Mouse (Mus musculus) T-helper 1 cell (primary cell): ENCODE measurements around the gene Sema3b.

Experiments
- in situ Hi-C: fragments of 300-600 bp; cut with MboI, MseI; formaldehyde crosslinking; loops from one replicate; pipeline ENCODE4 v1.15.1; 2025; ENCODE audit warnings: high pct_unique_total_duplicates

The Sema3b gene

DNA sequence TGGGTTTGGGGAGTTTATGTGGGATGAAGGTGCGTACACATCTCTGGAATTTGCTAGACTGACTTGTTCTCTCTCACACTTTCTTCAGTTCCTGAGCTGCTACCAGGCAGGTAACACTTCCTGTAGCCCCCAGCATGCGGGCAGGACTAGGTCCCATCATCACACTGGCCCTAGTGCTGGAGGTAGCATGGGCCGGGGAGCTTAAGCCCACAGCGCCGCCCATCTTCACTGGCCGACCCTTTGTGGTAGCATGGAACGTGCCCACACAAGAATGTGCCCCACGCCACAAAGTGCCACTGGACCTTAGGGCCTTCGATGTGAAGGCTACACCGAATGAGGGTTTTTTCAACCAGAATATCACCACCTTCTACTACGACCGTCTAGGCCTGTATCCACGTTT is 39.0 kb downstream of the Sema3b start:
- in situ Hi-C loops, result loop anchor here (25.0 kb wide), 1 partner anchor 1383 kb away; the partner anchor contains the start of gene Ppm1m

DNA sequence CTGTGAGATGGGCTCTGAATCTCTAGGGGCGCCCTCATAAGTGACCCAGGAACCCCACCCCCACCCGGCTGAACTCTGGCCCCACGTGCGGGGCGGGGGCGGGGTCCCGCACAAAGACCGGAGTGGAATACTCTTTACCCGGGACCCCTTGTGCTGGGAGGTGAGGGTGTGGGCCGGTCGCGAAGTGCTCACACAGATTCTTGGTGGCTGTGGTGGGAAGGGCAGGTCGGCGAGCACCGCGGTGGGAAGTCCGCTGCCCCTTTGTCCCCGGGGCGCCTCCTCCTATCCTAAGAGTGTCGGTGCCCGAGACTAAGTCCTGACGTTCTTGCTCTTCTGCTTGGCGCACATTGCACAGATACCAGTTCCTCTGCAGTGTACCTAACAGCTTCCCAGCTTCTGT is 39.8 kb downstream of the Sema3b start:
- in situ Hi-C loops, result loop anchor here (25.0 kb wide), 1 partner anchor 1382 kb away; the partner anchor contains the start of gene Ppm1m

- in situ Hi-C loops, result loop anchor here (25.0 kb wide), 1 partner anchor 1381 kb away; the partner anchor contains the start of gene Ppm1m
Measured at GRCm38 (mm10) chr9:107568331-107569261, 40.4 kb downstream of the Sema3b start.

DNA sequence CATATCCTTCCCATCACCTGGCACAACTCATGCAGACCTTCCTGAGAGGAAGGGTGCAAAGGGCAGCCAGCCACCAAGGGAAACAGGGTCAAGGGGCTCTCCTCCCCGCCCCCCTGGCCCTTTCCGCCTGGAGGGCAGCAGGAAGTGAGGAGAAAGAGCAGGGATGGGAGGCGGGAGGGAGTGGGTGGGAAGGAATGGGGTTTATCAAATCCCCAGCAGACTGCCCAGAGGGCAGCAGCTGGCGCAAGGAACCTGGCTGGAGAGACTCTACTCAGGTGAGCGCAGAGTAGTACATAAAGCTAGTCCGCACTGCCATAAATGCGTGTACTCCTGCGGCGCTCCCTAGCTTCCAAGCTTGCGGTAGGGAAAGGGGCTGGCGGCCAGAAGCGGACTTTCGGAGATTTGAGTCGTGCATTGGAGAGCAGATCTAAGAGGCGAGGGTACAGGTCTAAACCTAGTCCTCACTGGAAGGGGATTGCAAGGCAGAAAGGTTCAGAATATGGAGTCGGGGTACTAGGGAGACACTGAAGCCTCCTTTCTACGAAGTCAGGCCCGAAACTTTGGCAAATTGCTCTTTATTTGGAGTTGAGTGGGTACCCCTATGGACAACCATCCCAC is 41.2 kb downstream of the Sema3b start, which contains the start of gene Hyal2:
Gene Hyal2, plus strand, starts transcription at position 244 of the 618 bp plus-strand sequence.
- in situ Hi-C loops, result loop anchor here (25.0 kb wide), 1 partner anchor 1381 kb away; the partner anchor contains the start of gene Ppm1m

GRCm38 (mm10) chr9:107566855-107567254 is 42.2 kb downstream of the Sema3b start:
- in situ Hi-C loops, result loop anchor here (25.0 kb wide), 1 partner anchor 1380 kb away; the partner anchor contains the start of gene Ppm1m

DNA sequence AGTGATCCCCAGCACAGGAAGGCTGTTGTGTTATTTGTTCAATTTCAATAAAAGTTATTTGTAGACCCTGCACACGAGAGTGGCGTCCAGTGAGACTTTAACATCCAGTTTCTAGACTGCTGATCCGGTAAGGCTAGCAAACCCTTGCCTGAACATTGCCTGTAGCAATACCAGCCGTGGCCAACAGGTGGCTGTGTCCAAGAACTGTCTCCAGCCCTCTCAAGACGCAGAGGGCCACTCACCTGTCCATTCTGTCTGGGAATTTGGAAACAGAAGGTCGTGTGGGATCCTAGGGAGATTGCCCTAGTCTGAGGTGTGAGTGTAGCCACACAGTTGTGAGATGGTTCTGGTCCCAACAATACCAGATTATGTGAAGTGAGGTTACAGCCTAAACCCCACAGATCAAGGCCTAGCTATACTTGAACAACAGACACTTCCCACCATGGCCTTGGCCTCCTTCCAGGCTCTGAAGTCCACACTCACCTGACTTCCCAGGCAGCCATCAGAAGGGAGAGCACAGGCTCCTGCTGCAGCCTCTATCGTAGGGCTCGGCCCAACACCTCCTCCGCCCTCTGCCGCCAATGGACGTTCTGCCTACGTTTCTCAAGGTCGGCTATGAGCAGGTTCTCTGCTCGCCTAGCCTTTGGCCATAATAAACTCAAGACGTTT is 42.9 kb downstream of the Sema3b start:
- in situ Hi-C loops, result loop anchor here (25.0 kb wide), 1 partner anchor 1379 kb away; the partner anchor contains the start of gene Ppm1m

DNA sequence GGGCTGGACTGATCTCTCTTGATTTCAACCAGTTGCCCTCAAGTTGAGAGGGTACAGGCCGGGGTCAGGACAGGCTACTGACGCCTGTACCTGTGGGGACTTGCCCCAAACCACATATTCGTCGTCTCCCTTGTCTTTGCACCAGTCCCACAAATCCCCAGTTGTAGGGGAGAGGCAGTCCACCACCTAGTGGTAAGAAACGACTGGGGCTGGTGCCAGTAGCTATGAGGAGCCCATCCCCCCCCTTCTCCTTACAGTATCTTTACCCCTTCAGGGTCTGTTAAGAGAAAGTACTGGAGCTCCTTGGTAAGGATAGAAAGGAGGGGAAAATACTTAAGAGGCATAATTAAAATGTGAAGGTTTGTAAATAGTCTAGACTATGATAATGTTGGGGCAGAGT is 43.5 kb downstream of the Sema3b start:
- in situ Hi-C loops, result loop anchor here (25.0 kb wide), 1 partner anchor 1378 kb away; the partner anchor contains the start of gene Ppm1m

GRCm38 (mm10) chr9:107563029-107563581 is 45.9 kb downstream of the Sema3b start, which contains the start of gene Tusc2:
Gene Tusc2, plus strand, starts transcription at chr9:107563255.
- in situ Hi-C loops, result loop anchor here (25.0 kb wide), 1 partner anchor 1376 kb away; the partner anchor contains the start of gene Ppm1m

- in situ Hi-C loops, result loop anchor here (10.0 to 25.0 kb wide), 2 partner anchors 662 to 1369 kb away; partner anchors contain the start of genes Manf and Ppm1m
Measured at GRCm38 (mm10) chr9:107556346-107556745, 52.7 kb downstream of the Sema3b start.

GRCm38 (mm10) chr9:107555701-107556100 is 53.3 kb downstream of the Sema3b start:
- in situ Hi-C loops, result loop anchor here (10.0 to 25.0 kb wide), 2 partner anchors 661 to 1368 kb away; partner anchors contain the start of genes Manf and Ppm1m

- in situ Hi-C loops, result loop anchor here (10.0 to 25.0 kb wide), 2 partner anchors 660 to 1368 kb away; partner anchors contain the start of genes Manf and Ppm1m
Measured at GRCm38 (mm10) chr9:107555031-107555457, 54.0 kb downstream of the Sema3b start.

DNA sequence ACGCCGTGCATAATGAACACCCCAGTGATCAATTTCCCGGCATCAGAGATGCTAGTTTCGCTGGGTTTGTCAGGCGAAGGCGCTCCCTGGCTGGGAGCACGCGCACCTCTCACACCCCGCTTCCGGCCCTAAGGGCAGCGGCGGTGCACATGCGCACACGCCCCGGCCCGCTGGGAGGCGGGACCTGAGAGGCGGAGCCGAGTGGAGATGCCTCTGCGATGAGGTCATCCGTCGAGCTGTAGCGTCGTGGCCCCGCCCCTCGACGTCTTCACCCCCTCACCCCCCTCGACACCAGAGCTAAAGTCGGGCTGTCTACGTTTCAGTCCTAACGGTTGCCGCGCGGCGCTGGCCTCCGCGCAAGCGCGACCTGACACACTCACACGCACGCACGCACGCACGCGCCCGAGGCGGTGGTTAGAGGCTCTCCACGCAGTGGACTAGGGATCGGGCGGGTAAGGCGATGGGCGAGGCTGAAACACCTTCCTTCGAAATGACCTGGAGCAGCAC is 54.7 kb downstream of the Sema3b start:
- in situ Hi-C loops, result loop anchor here (10.0 to 25.0 kb wide), 2 partner anchors 660 to 1367 kb away; partner anchors contain the start of genes Manf and Ppm1m

DNA sequence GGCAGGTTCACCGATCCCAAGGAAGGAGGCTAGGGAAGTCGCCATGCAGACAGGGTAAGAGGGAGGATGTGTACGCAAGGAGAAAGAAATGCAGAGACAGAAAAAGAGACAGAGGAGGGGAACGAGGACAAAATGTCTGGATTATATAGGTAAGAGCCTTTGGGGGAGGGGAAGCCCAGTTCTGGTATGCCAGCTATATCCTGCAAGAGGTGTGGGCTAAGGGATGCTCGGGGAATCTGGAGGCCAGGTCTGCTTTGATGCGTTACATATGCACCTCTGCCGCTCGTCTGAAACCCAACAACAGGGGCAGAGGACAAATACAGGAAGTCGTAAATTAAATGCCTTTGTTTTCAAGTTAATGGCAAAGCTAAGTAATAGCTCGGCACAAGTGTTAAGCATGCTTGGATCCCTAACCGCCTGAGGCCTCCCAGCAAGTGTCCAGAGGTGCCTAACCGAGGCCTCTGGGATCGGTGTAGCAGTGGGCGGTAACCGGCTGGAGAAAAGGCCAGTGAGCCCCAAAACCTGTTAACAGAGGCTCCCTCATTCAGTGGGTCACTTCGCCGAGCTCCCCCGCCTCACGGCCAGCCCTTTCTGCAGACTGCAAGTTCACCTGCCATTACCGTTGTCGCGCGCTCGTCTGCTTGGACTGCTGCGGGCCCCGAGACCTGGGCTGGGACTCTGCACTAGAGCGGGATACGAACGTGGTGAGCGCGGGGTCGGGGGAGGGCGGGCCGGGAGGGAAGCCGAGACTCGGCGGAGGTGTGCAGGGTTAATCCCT is 55.3 kb downstream of the Sema3b start:
- in situ Hi-C loops, result loop anchor here (10.0 to 25.0 kb wide), 2 partner anchors 659 to 1366 kb away; partner anchors contain the start of genes Manf and Ppm1m

DNA sequence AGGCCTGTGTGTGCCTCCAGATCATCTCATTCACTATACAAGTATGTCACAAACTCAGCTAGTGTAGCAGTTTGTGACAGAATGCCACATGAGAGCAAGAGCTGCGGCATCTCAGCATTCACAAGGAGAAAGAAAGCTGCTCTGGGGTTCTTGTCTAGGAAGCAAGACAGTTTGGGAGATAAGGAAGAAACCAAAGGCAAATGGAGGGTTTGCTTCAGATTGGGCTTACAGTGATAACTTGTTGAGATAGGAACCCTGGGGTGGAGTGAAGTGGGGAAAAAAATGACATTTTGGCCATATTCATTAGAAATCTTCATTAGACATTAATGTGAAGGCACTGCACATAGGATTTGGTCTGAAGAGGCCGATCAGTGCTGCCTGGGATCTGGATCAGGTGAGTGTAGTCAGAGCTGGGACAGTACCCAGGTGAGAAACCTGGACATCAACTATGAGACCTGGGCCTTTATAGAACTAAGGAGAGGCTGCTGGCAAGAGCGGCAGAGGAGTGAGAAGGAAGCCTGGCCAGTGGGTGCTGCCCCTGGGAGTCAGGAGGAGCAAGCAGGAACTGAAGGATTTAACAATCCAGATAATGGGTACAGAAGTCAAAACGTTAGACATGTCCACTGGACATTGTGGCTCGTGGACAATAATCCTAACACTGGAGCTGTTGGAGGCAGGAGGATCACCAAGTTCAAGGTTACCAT is 56.2 kb downstream of the Sema3b start:
- in situ Hi-C loops, result loop anchor here (10.0 to 25.0 kb wide), 2 partner anchors 658 to 1366 kb away; partner anchors contain the start of genes Manf and Ppm1m

GRCm38 (mm10) chr9:107551890-107552355 is 57.1 kb downstream of the Sema3b start:
- in situ Hi-C loops, result loop anchor here (10.0 to 25.0 kb wide), 2 partner anchors 657 to 1365 kb away; partner anchors contain the start of genes Manf and Ppm1m

DNA sequence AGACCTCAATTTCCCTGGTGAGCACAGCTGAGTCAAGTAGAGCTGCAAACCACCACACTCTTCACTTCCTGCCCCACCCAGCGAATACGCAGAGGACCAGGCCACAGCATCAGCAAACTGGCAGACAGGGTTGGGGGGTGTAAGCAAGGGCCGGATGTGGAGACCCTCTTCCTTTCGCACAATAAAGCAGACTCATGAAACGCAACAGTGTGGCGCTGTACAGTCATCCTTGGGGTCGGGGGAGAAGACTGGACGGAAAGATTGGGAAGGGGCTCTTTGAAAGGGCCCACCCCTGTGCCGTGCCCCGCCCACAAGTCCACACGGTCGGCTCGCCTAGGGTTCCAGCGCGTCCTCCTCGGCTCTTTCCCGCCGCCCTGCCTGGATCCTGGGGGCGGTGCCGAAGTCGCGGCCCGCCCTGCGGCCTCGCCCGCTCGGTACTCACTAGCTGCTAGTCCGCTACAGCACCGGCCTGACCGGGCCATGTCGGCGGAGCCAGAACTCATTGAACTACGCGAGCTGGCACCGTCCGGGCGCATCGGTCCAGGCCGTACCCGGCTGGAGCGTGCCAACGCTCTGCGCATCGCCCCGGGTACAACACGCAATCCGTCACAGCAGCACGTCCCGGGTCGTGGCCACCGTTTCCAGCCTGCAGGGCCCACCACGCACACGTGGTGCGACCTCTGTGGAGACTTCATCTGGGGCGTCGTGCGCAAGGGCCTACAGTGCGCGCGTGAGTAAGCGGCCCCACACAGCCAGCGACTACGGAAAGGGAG is 57.7 kb downstream of the Sema3b start, which contains the start of gene Rassf1:
Gene Rassf1, plus strand, starts transcription at position 439 of the 773 bp plus-strand sequence.
- in situ Hi-C loops, result loop anchor here (10.0 to 25.0 kb wide), 2 partner anchors 657 to 1364 kb away; partner anchors contain the start of genes Manf and Ppm1m

DNA sequence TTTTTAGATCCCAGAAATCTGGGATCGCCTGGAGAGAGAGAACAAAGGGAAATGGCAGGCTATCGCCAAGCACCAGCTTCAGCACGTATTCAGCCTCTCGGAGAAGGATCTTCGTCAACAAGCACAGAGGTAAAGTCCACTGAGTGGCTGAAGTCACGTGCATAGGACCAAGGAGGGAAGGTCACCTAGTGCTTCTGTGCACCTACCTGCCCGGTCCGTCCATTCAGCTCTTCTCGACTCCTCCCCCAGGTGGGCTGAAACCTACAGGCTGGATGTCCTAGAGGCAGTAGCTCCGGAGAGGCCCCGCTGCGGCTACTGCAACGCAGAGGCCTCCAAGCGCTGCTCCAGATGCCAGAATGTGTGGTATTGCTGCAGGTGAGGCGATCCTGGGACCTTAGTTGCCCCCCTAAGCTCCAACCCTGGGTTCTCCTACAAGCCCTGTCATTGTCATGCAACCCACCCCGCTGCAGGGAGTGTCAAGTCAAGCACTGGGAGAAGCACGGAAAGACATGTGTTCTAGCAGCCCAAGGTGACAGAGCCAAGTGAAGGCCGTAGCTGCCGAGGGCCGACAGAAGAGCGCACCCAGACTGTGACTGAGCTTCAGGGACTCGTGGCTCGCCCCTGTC is 58.4 kb downstream of the Sema3b start:
- in situ Hi-C loops, result loop anchor here (10.0 to 25.0 kb wide), 2 partner anchors 656 to 1363 kb away; partner anchors contain the start of genes Manf and Ppm1m
